Mouse (Mus musculus) liver, embryonic 16.5 days (tissue): ENCODE results near the gene Olfr1289. TPM values are rescaled to one million over a fixed set of nuclear protein-coding genes. Genes with fewer than 3 reads are reported as not detected.

Experiments
- ATAC-seq: fragments of 200-750 bp; cut with Nextera tagmentation; 2 replicates; pipeline ENCODE4 v1.8.0; 2017; ENCODE audit warnings: low read depth, mild to moderate bottlenecking, moderate number of reproducible peaks, moderate library complexity
- H3K27ac ChIP-seq: fragments of 300-500 bp; sonication (generic); 2 replicates; pipeline ENCODE4 v1.5.1; 2014; ENCODE audit warnings: mild to moderate bottlenecking, low read length
- H3K27me3 ChIP-seq: fragments of 300-500 bp; sonication (generic); 2 replicates; pipeline ENCODE4 v1.6.1; 2014; ENCODE audit warnings: low read depth, low read length, mixed read lengths; ENCODE audit not compliant: control insufficient read depth, insufficient read depth
- H3K36me3 ChIP-seq: fragments of 300-500 bp; sonication (generic); 2 replicates; pipeline ENCODE4 v1.6.1; 2014; ENCODE audit warnings: mild to moderate bottlenecking; ENCODE audit not compliant: control insufficient read depth, insufficient read depth
- H3K4me1 ChIP-seq: fragments of 300-500 bp; sonication (generic); 2 replicates; pipeline ENCODE4 v1.6.1; 2014; ENCODE audit warnings: low read depth, low read length, mixed read lengths; ENCODE audit not compliant: control insufficient read depth
- H3K4me2 ChIP-seq: fragments of 300-500 bp; sonication (generic); 2 replicates; pipeline ENCODE4 v1.6.1; 2014; ENCODE audit warnings: low read depth, low read length, mixed read lengths
- H3K4me3 ChIP-seq: fragments of 300-500 bp; sonication (generic); 2 replicates; pipeline ENCODE4 v1.5.1; 2014; ENCODE audit warnings: low read depth, mild to moderate bottlenecking, low read length
- H3K9ac ChIP-seq: fragments of 300-500 bp; sonication (generic); 2 replicates; pipeline ENCODE4 v1.6.1; 2014; ENCODE audit warnings: low read depth, low read length
- H3K9me3 ChIP-seq: fragments of 300-500 bp; sonication (generic); replicated peaks from 2 replicates; pipeline ENCODE4 v1.6.1; 2016; ENCODE audit warnings: low read length; ENCODE audit not compliant: control insufficient read depth
- WGBS: fragments of 180-500 bp; shearing (Covaris S2); extraction: QIAGEN DNeasy Blood & Tissue Kit; methylation state at CpG from one replicate; pipeline ENCODE4 v1.1.7; 2014; ENCODE audit not compliant: insufficient replicate concordance; 5-methylcytosine and 5-hydroxymethylcytosine counted together
- polyA plus RNA-seq: library from polyadenylated mRNA; unstranded; fragments of >200 nt; fragmentation: Nextera tagmentation; extraction: Ambion mirVana; gene quantifications from 2 replicates; pipeline ENCODE4 v1.2.1, GENCODE M21; 2015

Olfr1289 gene
- not detected in 2 replicates for polyA plus RNA-seq

DNA sequence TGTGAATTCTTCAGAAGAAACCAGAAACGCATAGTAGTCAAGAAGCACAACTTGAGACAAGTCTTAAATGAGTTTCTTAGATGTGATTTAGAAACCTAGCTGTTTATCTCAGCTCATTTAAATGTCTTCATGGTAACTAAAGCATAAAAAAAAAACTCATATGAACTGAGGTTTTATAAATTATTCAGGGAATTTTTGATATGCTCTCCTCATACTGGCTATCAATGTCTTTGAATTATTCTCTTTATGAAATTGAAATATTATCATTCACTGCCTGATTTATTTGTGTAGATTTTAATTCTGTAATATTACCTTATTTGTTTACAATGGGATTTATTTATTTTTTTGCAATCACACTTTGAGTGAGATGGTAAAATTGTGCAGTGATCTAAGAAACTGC, at the start of gene Olfr1289:
Gene Olfr1289 (plus strand): TSS at position 301 of the 400 bp plus-strand sequence.
- H3K27me3 ChIP-seq = no peaks in the 10 kb centered on the region
- no peaks in the 10 kb centered on the region for H3K4me1 ChIP-seq
- no peak within 1 kb of the TSS for H3K27ac ChIP-seq
- H3K4me2 ChIP-seq = no peak within 1 kb of the TSS
- no peak within 1 kb of the TSS for H3K4me3 ChIP-seq
- H3K9ac ChIP-seq = no peak within 1 kb of the TSS
- no peak for ATAC-seq
- H3K9me3 ChIP-seq = no peaks in the 10 kb centered on the region
- 50% methylated on average over 1 of the region's 1 CpGs for WGBS
- no peaks in the 10 kb centered on the region for H3K36me3 ChIP-seq

DNA sequence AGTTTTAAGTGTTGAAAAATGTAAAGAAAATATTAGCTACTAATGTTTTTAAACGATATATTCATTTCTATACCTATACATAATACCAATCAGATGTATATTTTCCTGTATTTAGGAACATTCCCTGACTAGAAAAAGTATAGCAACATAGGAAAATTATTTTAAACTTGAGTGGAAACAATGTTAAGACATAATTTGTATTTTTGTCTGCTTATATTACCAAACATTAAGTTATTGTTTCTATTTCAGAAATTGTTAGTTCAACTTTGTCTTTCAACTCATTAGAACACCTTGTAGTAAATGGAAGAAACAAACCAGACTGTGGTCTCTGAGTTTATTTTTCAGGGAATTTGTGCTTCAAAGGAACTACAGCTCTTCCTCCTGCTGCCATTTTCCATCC, 31.8 kb upstream of the Olfr1289 start, which contains the start of gene Olfr1287:
Gene Olfr1287 (plus strand): TSS at position 301 of the 400 bp plus-strand sequence.
- no peak for ATAC-seq
- Histone ChIP-seq H3K4me2 (no peak within 1 kb of the TSS), H3K27ac (no peak within 1 kb of the TSS), H3K27me3 (no peaks in the 10 kb centered on the region), H3K9me3 (no peaks in the 10 kb centered on the region), H3K4me3 (no peak within 1 kb of the TSS), H3K4me1 (no peaks in the 10 kb centered on the region), H3K36me3 (no peaks in the 10 kb centered on the region), H3K9ac (no peak within 1 kb of the TSS)
- WGBS = 46% methylated on average over 1 of the region's 1 CpGs

DNA sequence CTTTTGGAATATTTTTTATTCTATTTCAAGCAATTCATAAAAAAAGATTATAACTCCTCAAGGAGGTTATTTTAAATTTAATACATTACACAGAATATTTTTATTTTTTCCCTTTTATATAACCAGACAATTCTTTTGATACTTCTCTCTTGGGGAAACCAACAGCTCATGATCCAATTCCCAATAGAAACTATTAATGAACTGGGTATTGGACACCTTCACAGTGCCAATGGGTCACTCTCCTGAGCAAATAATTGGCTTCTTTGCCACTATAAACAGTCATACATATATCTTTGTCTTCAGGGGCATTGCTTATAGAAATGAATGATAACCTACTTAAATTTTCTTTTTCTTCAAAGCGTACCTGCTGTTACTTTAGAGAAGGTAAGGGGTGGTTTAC, 6.8 kb upstream of the Olfr1289 start, which contains the start of gene Olfr1288:
Gene Olfr1288 (plus strand): TSS at position 301 of the 400 bp plus-strand sequence.
- Histone ChIP-seq H3K9me3 (no peaks in the 10 kb centered on the region), H3K4me1 (no peaks in the 10 kb centered on the region), H3K27me3 (no peaks in the 10 kb centered on the region), H3K4me3 (no peak within 1 kb of the TSS), H3K27ac (no peak within 1 kb of the TSS), H3K36me3 (no peaks in the 10 kb centered on the region), H3K4me2 (no peak within 1 kb of the TSS), H3K9ac (no peak within 1 kb of the TSS)
- WGBS = 77% methylated on average over 1 of the region's 1 CpGs
- ATAC-seq = no peak

GRCm38 (mm10) chr2:111493729-111494128, 13.1 kb downstream of the Olfr1289 start, which contains the start of gene Olfr1290:
TSS of gene Olfr1290 (minus strand) at chr2:111493829.
- no peak for ATAC-seq
- H3K27ac ChIP-seq = no peak within 1 kb of the TSS
- H3K4me1 ChIP-seq = no peaks in the 10 kb centered on the region
- no peaks in the 10 kb centered on the region for H3K27me3 ChIP-seq
- no peaks in the 10 kb centered on the region for H3K9me3 ChIP-seq
- H3K4me2 ChIP-seq = no peak within 1 kb of the TSS
- no peak within 1 kb of the TSS for H3K9ac ChIP-seq
- H3K36me3 ChIP-seq = no peaks in the 10 kb centered on the region
- no peak within 1 kb of the TSS for H3K4me3 ChIP-seq
- 56% methylated on average over 5 of the region's 5 CpGs for WGBS

- 79% methylated on average over 3 of the region's 3 CpGs for WGBS
- ATAC-seq = no peak
Measured at GRCm38 (mm10) chr2:111496880-111497279, 16.3 kb downstream of the Olfr1289 start, which contains the start of gene Olfr1291-ps1. TSS of gene Olfr1291-ps1 (plus strand) at chr2:111497180.

GRCm38 (mm10) chr2:111517451-111517850, 36.8 kb downstream of the Olfr1289 start:
- no peak overlapping the region for H3K4me2 ChIP-seq
- H3K4me3 ChIP-seq = no peak overlapping the region
- H3K9me3 ChIP-seq = no peaks in the 10 kb centered on the region
- H3K27ac ChIP-seq = no peak overlapping the region
- no peaks in the 10 kb centered on the region for H3K36me3 ChIP-seq
- no peaks in the 10 kb centered on the region for H3K27me3 ChIP-seq
- no peaks in the 10 kb centered on the region for H3K4me1 ChIP-seq
- WGBS = 76% methylated on average over 10 of the region's 10 CpGs
- no peak overlapping the region for H3K9ac ChIP-seq
- no peak for ATAC-seq

More at GRCm38 (mm10) chr2:111496880-111497279, 16.3 kb downstream of the Olfr1289 start, which contains the start of gene Olfr1291-ps1:
- Histone ChIP-seq H3K4me3 (no peak within 1 kb of the TSS), H3K36me3 (no peaks in the 10 kb centered on the region), H3K4me1 (no peaks in the 10 kb centered on the region), H3K27me3 (no peaks in the 10 kb centered on the region), H3K9me3 (no peaks in the 10 kb centered on the region), H3K27ac (no peak within 1 kb of the TSS), H3K9ac (no peak within 1 kb of the TSS), H3K4me2 (no peak within 1 kb of the TSS)

DNA sequence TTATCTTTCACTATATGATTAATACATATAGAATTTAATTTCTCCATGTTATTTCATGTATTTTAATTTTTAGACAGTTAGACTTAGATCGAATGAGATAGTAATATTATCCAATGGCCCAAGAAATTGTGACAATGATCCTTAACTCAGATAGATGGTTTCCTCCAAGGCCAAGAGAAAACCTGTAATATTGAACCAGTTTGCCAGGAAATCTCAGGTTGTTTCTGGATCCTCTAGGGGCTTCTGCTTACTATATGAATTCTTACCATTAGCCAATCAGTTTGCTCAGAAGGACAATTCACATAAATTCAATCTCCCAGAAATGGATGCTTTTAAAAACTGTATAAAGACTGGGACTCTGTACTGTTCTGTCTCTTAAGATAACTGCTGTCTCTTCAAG, 44.3 kb downstream of the Olfr1289 start, which contains the start of gene Olfr1293-ps:
Gene Olfr1293-ps (plus strand): TSS at position 301 of the 400 bp plus-strand sequence.
- Histone ChIP-seq H3K27me3 (no peaks in the 10 kb centered on the region), H3K36me3 (no peaks in the 10 kb centered on the region), H3K9me3 (no peaks in the 10 kb centered on the region), H3K9ac (no peak within 1 kb of the TSS), H3K4me1 (no peaks in the 10 kb centered on the region), H3K4me3 (no peak within 1 kb of the TSS), H3K27ac (no peak within 1 kb of the TSS), H3K4me2 (no peak within 1 kb of the TSS)
- WGBS = 53% methylated on average over 1 of the region's 1 CpGs
- no peak for ATAC-seq

Other genes with a start within 250 kb of the Olfr1289 start
- not detected in 2 replicates for gene Olfr1275, start 245.5 kb upstream of the Olfr1289 start, polyA plus RNA-seq
- not detected in 2 replicates for gene Olfr1276, start 226.3 kb upstream of the Olfr1289 start, polyA plus RNA-seq
- not detected in 2 replicates for gene Olfr1277, start 206.7 kb upstream of the Olfr1289 start, polyA plus RNA-seq
- gene Olfr1278, start 190.7 kb upstream of the Olfr1289 start, polyA plus RNA-seq = not detected in 2 replicates
- gene Olfr1279, start 180.2 kb upstream of the Olfr1289 start, polyA plus RNA-seq = not detected in 2 replicates
- gene Olfr1280, start 166.8 kb upstream of the Olfr1289 start, polyA plus RNA-seq = not detected in 2 replicates
- not detected in 2 replicates for gene Olfr1281, start 154.3 kb upstream of the Olfr1289 start, polyA plus RNA-seq
- not detected in 2 replicates for gene Olfr1282, start 144.7 kb upstream of the Olfr1289 start, polyA plus RNA-seq
- gene Olfr1283, start 114.0 kb upstream of the Olfr1289 start, polyA plus RNA-seq = not detected in 2 replicates
- not detected in 2 replicates for gene Olfr1284, start 105.3 kb upstream of the Olfr1289 start, polyA plus RNA-seq
- not detected in 2 replicates for gene Olfr1286, start 57.7 kb upstream of the Olfr1289 start, polyA plus RNA-seq
- gene Olfr1287, start 31.7 kb upstream of the Olfr1289 start, polyA plus RNA-seq = not detected in 2 replicates
- not detected in 2 replicates for gene Olfr1288, start 6.7 kb upstream of the Olfr1289 start, polyA plus RNA-seq
- not detected in 2 replicates for gene Olfr1290, start 13.0 kb downstream of the Olfr1289 start, polyA plus RNA-seq
- gene Olfr1291-ps1, start 16.4 kb downstream of the Olfr1289 start, polyA plus RNA-seq = not detected in 2 replicates
- not detected in 2 replicates for gene Olfr1293-ps, start 44.4 kb downstream of the Olfr1289 start, polyA plus RNA-seq
- gene Olfr1294, start 59.5 kb downstream of the Olfr1289 start, polyA plus RNA-seq = not detected in 2 replicates
- not detected in 2 replicates for gene Olfr1295, start 88.9 kb downstream of the Olfr1289 start, polyA plus RNA-seq
- gene Olfr1297, start 145.7 kb downstream of the Olfr1289 start, polyA plus RNA-seq = not detected in 2 replicates
- not detected in 2 replicates for gene Olfr1298, start 168.4 kb downstream of the Olfr1289 start, polyA plus RNA-seq
- not detected in 2 replicates for gene Olfr1299, start 180.6 kb downstream of the Olfr1289 start, polyA plus RNA-seq